Mouse (Mus musculus): ENCODE results near the gene Zg16. TPM values are rescaled to one million over a fixed set of nuclear protein-coding genes. Genes with fewer than 3 reads are reported as not detected.

The Zg16 gene
- polyA plus RNA-seq, 1 experiment from 2014 or later, result not detected

DNA sequence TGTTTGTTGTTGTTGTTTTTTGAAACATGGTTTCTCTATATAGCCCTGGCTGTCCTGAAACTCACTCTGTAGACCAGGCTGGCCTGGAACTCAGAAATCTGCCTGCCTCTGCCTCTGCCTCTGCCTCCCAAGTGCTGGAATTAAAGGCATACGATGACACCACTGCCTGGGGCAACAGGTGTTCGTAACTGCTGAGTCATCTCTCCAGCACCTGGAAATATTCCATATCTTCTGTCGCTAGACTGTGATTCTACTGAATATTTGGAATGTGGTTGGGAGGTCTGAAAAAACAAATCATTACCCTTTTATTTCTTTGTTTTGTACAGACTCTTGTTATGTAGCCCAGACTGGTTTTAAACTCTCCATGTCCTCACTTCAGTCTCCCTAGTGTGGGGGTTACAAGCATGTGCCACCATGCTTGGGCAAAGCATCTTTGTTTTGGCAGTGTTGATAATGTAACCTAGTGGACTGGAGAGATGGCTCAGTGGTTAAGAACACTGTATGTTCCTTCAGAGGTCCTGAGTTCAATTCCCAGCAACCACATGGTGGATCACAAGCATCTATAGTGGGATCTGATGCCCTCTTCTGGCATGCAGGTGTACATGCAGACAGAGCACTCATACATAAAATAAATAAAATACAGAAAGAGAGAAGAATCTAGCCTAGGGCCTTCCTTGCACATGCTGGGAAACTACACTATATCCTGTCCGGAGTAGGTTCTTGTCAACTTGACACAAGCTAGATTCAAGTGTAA lies 82.8 kb downstream of the Zg16 start:
- Histone ChIP-seq H3K27me3 (no peaks in the 10 kb centered on the region), H3K4me2 (no peak overlapping the region), H3K4me3 (no peak overlapping the region), H3K36me3 (no peaks in the 10 kb centered on the region), H3K9me3 (no peaks in the 10 kb centered on the region), H3K4me1 (replicated peaks) (no peaks in the 10 kb centered on the region), H3K9ac (no peak overlapping the region), H3K27ac (replicated peaks) (no peak overlapping the region)
- 86% methylated on average over 4 of the region's 4 CpGs for WGBS
- ATAC-seq (ENCODE audit: low FRiP score, low read depth), result no peak

GRCm38 (mm10) chr7:127003620-127004019 lies 83.5 kb downstream of the Zg16 start:
- ATAC-seq (ENCODE audit: low FRiP score, low read depth), result no peak
- Histone ChIP-seq H3K36me3 (no peaks in the 10 kb centered on the region), H3K4me2 (no peak overlapping the region), H3K27me3 (no peaks in the 10 kb centered on the region), H3K4me1 (replicated peaks) (no peaks in the 10 kb centered on the region), H3K4me3 (no peak overlapping the region), H3K9me3 (no peaks in the 10 kb centered on the region), H3K27ac (replicated peaks) (no peak overlapping the region), H3K9ac (no peak overlapping the region)
- 89% methylated on average over 5 of the region's 5 CpGs for WGBS

Small RNA genes within 50 kb of the gene (microRNA-seq; reads per million reads assigned to microRNA genes)
- gene Gm44343, result not detected

Other genes with a start within 250 kb of the Zg16 start
- 28.2 and 28.8 TPM in 2 replicates for gene Doc2a, start 239.9 kb downstream of the Zg16 start, polyA plus RNA-seq (2015; fragmentation: Nextera tagmentation; extraction: Ambion mirVana)
- 22.6 and 24.0 TPM in 2 replicates for gene Hirip3, start 225.4 kb downstream of the Zg16 start, polyA plus RNA-seq (2015; fragmentation: Nextera tagmentation; extraction: Ambion mirVana)
- 91.5 and 94.6 TPM in 2 replicates for gene Ino80e, start 225.0 kb downstream of the Zg16 start, polyA plus RNA-seq (2015; fragmentation: Nextera tagmentation; extraction: Ambion mirVana)
- 56.2 and 58.1 TPM in 2 replicates for gene Taok2, start 202.6 kb downstream of the Zg16 start, polyA plus RNA-seq (2015; fragmentation: Nextera tagmentation; extraction: Ambion mirVana)
- gene Tmem219, start 164.4 kb downstream of the Zg16 start, polyA plus RNA-seq (2015; fragmentation: Nextera tagmentation; extraction: Ambion mirVana), result 28.6 and 30.4 TPM in 2 replicates
- gene Kctd13, start 158.4 kb downstream of the Zg16 start, polyA plus RNA-seq (2015; fragmentation: Nextera tagmentation; extraction: Ambion mirVana), result 118 and 130 TPM in 2 replicates
- 9.8 and 10.1 TPM in 2 replicates for gene Asphd1, start 137.7 kb downstream of the Zg16 start, polyA plus RNA-seq (2015; fragmentation: Nextera tagmentation; extraction: Ambion mirVana)
- gene Sez6l2, start 136.8 kb downstream of the Zg16 start, polyA plus RNA-seq (2015; fragmentation: Nextera tagmentation; extraction: Ambion mirVana), result 49.3 and 55.9 TPM in 2 replicates
- gene Cdipt, start 111.4 kb downstream of the Zg16 start, polyA plus RNA-seq (2015; fragmentation: Nextera tagmentation; extraction: Ambion mirVana), result 131 and 140 TPM in 2 replicates
- gene Cdiptos, start 111.2 kb downstream of the Zg16 start, polyA plus RNA-seq (2015; fragmentation: Nextera tagmentation; extraction: Ambion mirVana), result 0.67 and 1.4 TPM in 2 replicates
- 4.8 and 5.5 TPM in 2 replicates for gene Mvp, start 72.7 kb downstream of the Zg16 start, polyA plus RNA-seq (2015; fragmentation: Nextera tagmentation; extraction: Ambion mirVana)
- gene Pagr1b, start 70.8 kb downstream of the Zg16 start, polyA plus RNA-seq (2015; fragmentation: Nextera tagmentation; extraction: Ambion mirVana), result 0.28 TPM in 1 of 2 replicates, not detected in the other
- gene Pagr1a, start 70.0 kb downstream of the Zg16 start, polyA plus RNA-seq (2015; fragmentation: Nextera tagmentation; extraction: Ambion mirVana), result 28.1 and 46.9 TPM in 2 replicates
- 63.3 and 77.5 TPM in 2 replicates for gene Gm42742, start 66.2 kb downstream of the Zg16 start, polyA plus RNA-seq (2015; fragmentation: Nextera tagmentation; extraction: Ambion mirVana)
- 54.2 and 62.4 TPM in 2 replicates for gene Prrt2, start 66.1 kb downstream of the Zg16 start, polyA plus RNA-seq (2015; fragmentation: Nextera tagmentation; extraction: Ambion mirVana)
- gene Maz, start 60.3 kb downstream of the Zg16 start, polyA plus RNA-seq (2015; fragmentation: Nextera tagmentation; extraction: Ambion mirVana), result 84.0 and 87.3 TPM in 2 replicates
- 26.1 and 31.7 TPM in 2 replicates for gene Kif22, start 44.9 kb downstream of the Zg16 start, polyA plus RNA-seq (2015; fragmentation: Nextera tagmentation; extraction: Ambion mirVana)
- 2.0 and 3.3 TPM in 2 replicates for gene AI467606, start 4.0 kb upstream of the Zg16 start, polyA plus RNA-seq (2015; fragmentation: Nextera tagmentation; extraction: Ambion mirVana)
- 0.70 and 1.1 TPM in 2 replicates for gene Qprt, start 34.9 kb upstream of the Zg16 start, polyA plus RNA-seq (2015; fragmentation: Nextera tagmentation; extraction: Ambion mirVana)
- gene Spn, start 50.5 kb upstream of the Zg16 start, polyA plus RNA-seq (2015; fragmentation: Nextera tagmentation; extraction: Ambion mirVana), result 0.05 and 0.06 TPM in 2 replicates
- 72.1 and 72.3 TPM in 2 replicates for gene Cd2bp2, start 108.7 kb upstream of the Zg16 start, polyA plus RNA-seq (2015; fragmentation: Nextera tagmentation; extraction: Ambion mirVana)
- 37.2 and 38.8 TPM in 2 replicates for gene Tbc1d10b, start 121.1 kb upstream of the Zg16 start, polyA plus RNA-seq (2015; fragmentation: Nextera tagmentation; extraction: Ambion mirVana)
- gene Mylpf, start 121.6 kb upstream of the Zg16 start, polyA plus RNA-seq (2015; fragmentation: Nextera tagmentation; extraction: Ambion mirVana), result 4.9 and 5.0 TPM in 2 replicates
- 51.9 and 56.2 TPM in 2 replicates for gene Zfp553, start 145.7 kb upstream of the Zg16 start, polyA plus RNA-seq (2015; fragmentation: Nextera tagmentation; extraction: Ambion mirVana)
- gene Sept1, start 145.8 kb upstream of the Zg16 start, polyA plus RNA-seq (2015; fragmentation: Nextera tagmentation; extraction: Ambion mirVana), result 18.4 and 19.3 TPM in 2 replicates
- gene Zfp771, start 156.9 kb upstream of the Zg16 start, polyA plus RNA-seq (2015; fragmentation: Nextera tagmentation; extraction: Ambion mirVana), result 72.0 and 80.9 TPM in 2 replicates
- gene Dctpp1, start 173.4 kb upstream of the Zg16 start, polyA plus RNA-seq (2015; fragmentation: Nextera tagmentation; extraction: Ambion mirVana), result 122 TPM in 2 replicates
- 61.5 and 63.7 TPM in 2 replicates for gene Sephs2, start 186.7 kb upstream of the Zg16 start, polyA plus RNA-seq (2015; fragmentation: Nextera tagmentation; extraction: Ambion mirVana)
- 0.17 and 0.39 TPM in 2 replicates for gene Itgal, start 208.9 kb upstream of the Zg16 start, polyA plus RNA-seq (2015; fragmentation: Nextera tagmentation; extraction: Ambion mirVana)